Mouse (Mus musculus) spleen, postnatal 14 days (tissue): Measurements from ENCODE around the gene Gm26602.
"Not testable (repeated sequence)": the region's sequence is repeated elsewhere in the genome, so short reads cannot be mapped to it uniquely, and the experiment has no call there.

Source experiments
- DNase-seq, 2 experiments: peaks; one replicate each; pipeline ENCODE4 v3.0.0; 2021 to 2022; ENCODE audit warnings: low spot score in 2 of 2

The Gm26602 gene

DNA sequence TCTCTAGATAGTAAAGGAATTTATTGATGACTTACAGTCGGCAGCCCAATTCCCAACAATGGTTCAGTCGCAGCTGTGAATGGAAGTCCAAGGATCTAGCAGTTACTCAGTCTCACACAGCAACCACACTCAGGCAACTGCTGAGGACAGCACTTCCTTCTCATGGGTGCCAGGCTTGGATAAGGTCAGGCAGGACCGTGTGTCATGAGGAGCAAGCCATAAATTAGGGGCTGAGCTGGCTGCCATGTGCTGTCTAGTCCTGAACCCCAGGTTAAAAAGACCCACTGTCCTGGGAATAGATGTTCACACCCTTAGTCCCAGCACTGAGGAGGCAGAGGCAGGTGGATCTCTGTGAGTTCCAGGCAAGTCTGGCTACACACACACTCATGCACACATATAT lies 25.7 kb upstream of the Gm26602 start:
- DNase-seq: not testable (repeated sequence)

DNA sequence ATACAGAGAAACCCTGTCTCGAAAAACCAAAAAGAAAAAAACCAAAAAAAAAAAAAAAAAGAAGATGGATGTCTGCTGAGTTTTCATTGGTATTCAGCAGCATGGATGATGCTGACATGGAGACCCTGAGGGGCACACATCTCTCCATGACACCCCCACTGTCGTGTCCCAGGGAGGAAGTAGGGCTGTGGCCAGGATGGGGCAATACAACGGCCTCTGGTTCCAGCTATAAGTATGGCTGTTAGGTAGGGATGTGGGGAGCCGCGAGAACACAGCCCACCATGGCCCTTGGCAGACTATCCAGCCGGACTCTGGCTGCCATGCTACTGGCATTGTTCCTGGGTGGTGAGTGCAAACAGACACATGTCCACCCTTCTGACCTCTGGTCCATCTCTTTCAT lies 24.6 kb upstream of the Gm26602 start, which contains the start of gene Elane:
TSS of gene Elane (plus strand) at position 194 of the 400 bp plus-strand sequence.
- no peak for DNase-seq

DNA sequence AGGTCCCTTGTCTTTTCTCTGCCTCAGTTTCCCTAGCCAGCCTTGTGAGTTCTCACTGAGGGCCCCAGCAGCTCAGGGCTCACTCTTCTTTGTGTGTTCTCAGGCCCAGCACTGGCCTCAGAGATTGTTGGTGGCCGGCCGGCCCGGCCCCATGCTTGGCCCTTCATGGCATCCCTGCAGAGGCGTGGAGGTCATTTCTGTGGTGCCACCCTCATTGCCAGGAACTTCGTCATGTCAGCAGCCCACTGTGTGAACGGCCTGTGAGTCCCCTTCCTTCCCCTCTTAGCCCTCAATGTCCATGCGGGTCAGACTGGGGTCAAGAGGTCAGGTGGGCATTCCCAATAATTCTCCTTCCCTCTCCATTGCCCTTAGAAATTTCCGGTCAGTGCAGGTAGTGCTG lies 24.0 kb upstream of the Gm26602 start:
- no peak for DNase-seq

DNA sequence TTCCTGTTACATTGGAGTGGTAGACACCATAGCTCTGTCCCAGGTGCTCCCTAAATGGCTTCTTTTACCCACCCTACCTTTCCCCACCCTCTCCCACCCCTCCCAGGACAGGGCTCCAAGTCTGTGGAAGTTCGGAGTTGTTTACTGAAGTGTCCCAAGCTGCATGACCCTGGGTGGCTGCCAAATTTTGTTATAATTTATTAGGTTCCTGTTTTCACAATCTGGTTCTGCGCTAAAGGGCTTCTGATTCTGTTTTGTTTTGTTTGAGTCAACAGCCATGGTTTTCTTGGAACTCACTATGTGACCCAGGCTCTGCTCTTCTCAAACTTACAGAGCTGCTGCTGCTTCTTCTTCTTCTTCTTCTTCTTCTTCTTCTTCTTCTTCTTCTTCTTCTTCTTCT lies 21.3 kb upstream of the Gm26602 start:
- no peak for DNase-seq

DNA sequence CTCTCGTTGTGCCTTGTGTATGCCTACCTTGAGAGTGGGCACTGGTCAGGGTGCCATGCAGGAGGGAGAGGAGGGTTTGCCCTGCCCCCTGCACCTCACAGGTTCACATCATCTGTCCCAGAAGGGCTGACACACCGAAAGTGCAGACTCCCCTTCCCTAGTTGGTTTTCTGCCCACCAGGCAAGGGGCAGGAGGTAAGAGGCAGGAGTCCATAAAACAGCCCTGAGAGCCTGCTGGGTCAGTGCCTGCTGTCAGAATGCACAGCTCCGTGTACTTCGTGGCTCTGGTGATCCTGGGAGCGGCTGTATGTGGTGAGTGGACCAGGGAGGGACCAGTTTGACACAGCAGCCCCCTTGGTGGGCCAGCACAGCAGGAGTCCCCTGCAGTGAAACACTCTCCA lies 20.0 kb upstream of the Gm26602 start, which contains the start of gene Cfd:
TSS of gene Cfd (plus strand) at position 184 of the 400 bp plus-strand sequence.
- no peak for DNase-seq

DNA sequence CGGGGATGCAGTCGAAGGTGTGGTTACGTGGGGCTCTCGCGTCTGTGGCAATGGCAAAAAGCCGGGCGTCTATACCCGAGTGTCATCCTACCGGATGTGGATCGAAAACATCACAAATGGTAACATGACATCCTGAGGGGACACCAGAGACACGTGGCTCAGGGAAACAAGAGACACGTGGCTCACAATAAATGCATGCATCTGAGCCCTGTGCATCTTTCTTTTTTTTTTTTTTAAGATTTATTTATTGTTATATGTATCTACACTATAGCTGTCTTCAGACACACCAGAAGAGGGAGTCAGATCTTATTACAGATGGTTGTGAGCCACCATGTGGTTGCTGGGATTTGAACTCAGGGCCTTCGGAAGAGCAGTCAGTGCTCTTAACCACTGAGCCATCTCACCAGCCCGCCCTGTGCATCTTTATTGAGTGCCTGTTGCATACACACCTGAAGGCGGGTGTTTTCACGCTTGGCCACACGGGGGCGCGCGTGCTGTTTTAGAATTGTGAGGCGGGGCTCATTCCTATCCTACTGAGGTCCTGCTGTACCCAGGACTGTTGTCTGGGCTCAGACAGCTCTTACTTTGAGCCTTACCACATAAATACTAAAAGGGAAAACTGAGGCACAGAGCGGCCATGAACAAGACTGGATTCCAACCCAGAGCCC lies 18.1 kb upstream of the Gm26602 start:
- DNase-seq: peak; percentile 67 to 82

DNA sequence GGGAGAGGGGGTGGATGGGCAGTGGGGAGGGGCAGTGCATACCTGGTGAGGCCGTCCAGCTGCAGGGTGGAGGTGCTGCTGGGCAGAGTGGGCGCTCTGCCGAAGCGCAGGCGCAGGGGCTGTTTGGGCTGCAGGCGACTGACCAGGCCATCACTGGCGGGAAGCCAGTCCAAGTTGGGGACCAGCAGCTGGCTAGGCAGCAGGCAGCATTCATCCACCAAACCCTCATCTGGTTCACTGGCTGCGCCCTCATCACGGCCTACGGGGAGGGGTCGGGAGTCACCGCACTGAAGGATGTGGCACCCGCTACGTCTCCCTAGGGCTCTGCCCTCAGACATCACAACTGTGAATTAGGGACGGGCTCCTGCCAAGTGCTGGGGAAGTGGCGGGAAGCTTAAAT lies 14.3 kb upstream of the Gm26602 start:
- DNase-seq: no peak

DNA sequence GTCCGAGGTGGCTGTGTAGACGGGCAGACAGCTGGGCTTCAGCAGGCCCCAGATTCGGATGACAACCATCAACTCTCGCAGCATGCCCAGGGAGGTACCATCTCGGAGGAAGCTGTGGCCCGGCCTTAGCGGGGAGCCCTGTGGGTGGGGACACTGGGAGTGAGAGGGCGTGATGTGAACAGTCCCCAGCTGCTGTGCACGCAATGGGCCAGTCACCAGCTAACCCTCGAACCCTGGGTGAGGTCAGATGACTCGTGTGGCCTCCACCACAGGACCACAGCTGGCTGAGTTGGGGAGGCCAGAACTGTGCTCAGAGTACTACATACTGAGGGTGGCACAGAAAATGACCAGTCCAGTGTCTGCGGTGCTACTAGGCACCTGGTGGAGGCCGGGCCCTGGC lies 13.8 kb upstream of the Gm26602 start:
- no peak for DNase-seq

DNA sequence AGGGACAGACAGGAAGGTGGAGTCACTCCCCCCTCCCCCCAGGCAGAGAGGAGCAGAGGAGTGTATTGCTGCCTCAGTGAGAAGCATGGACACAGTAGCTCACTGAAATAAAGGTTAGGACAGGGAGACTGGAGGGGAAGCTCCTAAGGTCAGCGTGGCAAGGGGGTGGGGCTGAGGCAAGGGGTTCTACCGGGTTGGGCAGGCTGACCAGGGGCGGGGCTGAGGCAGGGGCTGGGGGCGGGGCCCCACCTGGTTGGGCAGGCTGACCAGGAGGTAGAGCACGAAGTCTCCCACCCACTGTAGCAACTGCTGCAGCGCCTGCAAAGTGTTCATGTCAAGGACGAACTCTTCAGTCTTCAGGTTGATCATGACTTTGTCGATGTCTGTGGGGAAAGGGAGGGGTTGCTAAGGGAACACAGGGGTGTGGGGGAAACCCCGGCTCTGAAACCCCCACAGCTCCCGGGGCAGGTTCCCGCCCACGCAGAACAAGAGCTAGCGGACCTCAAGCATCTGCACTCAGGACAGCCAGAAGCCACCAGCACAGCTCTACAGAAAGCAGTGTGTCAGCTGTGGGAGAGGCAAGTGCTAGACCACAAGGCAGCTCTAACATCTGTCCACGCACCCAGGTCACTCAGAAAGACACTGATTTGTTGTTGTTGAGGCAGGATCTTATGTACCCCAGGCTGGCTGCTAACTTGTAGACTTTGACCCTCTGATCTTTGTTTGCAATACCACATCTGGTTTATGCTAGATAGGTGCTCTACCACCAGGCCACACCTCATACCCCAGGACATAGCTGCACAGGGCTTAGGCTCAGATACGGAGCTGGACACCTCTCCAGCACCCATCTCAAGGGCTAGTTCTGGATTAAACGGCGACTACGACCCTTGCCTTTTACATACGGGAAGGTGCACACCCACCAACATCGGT lies 13.1 kb upstream of the Gm26602 start:
- DNase-seq: no peak

DNA sequence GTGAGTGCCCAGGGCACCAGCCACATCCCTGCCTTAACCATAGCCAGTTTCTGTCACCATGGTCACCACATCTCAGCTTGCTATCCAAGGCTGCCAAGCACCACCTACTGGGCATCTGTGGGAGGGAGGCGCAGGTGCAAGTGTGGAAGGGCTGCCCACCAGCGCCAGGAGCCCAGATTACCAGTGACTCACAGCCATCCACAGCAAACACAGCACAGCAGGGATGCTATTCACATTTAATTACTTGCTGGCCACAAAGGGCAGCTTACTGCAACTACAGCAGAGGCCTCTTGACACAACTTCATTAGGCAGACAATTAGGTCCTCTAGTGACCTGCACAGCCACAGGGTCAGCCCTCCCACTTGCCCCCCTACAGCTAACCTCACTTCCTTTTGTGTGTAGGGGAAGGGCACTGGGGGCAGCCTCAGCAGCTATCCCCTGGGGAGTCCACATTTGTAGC lies 9.7 kb upstream of the Gm26602 start:
- no peak for DNase-seq

DNA sequence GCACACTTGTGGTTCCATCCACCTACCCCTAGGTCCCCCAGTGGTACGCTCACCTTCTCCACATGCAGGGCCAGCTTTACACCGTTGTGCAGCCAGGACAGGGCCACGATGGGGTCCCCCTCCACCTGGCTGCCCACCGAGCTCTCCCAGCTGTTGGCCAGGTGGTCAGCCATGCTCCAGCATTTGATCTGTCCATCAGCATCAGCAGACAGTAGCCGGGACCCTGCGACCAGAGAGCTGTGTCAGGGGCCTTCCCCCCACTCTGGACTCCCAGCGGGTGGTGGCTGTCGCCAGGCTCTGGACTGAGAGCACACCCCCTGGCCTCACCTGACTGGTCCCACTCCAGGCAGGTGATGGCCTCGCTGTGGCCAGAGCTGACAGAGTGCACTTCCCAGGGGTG lies 3.9 kb upstream of the Gm26602 start:
- DNase-seq: no peak

DNA sequence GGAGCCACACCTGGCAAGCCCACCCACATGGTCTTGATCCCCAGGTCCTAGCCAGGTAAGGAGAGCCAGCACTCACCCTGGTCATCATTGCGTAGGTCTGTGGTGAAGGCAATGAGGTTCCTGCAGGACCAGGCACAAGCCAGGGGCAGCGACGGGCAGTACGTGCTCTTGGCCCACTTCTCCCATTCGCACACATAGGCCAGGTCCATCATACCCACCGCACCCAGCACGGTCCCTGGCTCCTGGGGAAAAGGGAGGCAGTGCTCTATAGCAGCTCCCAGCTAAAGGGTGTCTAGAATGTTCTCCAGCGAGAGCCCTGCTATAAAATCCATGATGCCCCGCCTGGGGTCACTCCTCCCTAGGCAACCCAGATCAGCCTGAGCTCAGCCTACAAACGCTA lies 3.2 kb upstream of the Gm26602 start:
- DNase-seq: no peak

DNA sequence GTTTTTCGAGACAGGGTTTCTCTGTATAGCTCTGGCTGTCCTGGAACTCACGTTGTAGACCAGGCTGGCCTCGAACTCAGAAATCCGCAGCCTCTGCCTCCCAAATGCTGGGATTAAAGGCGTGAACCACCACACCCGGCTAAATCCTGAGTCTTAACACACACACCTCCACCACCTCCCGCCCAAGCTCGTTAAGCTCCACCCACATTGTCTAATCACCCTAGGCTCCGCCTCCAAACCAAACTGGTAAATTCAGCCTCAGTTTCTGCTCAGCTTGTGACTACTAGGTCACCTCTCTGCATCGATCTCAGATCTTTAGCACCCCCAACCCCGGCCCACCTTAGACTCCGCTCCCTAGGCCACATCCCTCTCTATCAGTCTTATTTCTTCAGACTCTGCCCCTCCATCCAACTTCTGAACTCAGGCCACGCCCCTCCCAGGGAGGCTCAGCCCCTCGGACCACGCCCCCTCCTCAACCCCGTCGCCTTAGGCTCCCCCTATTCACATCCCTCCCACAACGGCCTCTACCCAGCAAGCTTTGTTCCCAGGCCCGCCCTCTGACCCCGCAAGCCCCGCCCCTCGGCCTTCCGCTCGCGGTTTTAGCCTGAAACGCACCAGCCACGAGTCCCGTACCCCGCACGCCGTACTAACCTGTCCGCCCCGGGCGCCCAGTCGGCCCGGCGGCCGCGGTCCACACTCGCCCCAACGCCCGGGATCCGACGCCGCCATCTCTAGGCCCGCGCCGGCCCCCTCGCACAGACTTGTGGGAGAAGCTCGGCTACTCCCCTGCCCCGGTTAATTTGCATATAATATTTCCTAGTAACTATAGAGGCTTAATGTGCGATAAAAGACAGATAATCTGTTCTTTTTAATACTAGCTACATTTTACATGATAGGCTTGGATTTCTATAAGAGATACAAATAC lies 2.2 kb upstream of the Gm26602 start, which contains the start of gene Med16:
TSS of gene Med16 (minus strand) at position 757 of the 925 bp plus-strand sequence.
- DNase-seq: peak; percentile 88 to 93

DNA sequence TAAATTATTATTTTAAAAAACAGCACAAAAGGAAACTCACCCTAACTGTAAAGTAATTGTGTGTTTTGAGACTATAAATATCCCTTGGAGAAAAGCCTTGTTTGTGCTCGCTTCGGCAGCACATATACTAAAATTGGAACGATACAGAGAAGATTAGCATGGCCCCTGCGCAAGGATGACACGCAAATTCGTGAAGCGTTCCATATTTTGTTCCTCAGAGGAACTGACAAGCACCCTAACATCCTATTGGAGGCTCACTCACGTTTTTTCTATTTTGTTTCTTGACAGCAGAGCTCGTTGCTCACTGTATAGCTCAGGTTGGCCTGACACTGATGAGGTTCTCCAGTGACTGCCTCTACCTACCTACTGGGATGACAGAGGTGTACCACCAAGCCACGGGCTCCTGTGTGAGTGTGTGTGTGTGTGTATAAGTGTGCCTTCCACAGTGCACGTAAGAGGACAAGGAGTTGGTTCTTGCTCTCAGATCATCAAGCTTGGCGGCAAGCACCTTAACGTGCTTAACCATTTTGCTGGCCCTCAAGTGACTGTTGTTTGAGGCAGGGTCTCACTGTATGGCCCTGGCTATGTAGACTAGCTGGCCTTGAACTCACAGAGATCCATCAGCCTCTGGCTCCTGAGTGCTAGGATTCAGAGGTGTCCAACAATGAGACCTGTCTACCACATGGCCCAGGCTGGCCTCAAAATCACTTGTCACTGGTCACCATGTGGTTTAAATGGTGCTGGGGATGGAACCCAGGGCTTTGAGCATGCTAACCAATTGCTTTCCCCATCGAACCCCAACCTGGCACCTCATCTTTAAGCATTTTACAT lies 1.3 kb upstream of the Gm26602 start:
- no peak for DNase-seq

DNA sequence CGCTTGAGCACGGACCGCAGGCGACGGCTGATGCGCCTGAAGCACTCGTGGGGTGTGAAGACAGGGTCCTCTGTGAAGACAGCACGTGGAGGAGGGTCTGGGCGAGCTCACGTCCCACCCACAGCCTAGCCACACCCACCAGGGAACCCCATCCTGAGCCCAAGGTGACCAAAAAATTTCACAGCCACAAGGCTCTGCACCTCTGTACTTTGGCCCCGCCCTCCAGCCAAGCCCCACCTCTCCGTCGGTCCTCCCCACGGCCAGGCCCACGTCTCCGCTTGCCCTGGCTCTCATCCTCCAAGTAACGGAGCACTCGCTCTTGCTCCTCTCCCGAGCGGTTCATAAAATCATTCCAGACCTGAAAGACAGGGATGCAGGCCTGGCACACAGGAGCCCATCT lies 1.8 kb downstream of the Gm26602 start:
- no peak for DNase-seq

DNA sequence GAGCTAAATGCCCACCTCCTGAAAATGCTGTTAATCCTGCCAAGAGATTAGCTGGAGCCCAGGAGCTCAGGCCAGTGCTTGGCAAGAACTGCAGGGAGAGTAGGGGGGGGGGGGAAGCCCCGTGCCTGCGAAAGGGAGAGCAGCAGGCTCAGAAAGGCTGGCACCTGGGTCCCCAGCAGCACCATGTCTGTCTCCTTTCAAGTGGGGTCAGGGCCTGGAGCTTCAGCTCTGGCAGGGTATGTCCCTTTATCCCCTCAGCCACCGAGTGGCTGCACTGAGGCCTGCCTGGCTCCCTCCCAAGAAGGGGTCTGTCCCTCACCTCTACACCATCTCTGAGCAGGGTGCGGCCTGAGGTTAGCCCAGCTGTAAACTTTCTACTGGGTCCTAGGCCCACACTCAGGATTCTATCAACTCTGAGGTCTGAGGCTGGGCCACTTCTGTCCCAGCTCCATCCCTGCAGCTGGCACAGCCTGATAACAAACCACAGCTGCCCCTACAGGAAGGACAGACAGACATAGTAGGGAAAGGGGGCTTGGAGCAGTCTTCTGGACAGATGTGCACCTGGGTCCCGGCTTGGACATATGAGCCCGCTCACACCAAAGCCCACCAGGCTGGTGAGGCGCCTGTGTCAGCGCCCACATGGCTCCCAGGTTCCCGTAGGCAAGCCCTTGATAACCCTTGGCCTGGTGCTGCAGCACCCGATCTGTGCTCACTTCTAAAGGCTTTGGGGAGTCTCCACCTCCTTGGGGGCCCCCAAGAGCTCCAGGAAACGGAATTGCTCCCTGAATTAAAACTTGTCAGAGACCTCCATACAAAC lies 3.7 kb downstream of the Gm26602 start:
- no peak for DNase-seq

DNA sequence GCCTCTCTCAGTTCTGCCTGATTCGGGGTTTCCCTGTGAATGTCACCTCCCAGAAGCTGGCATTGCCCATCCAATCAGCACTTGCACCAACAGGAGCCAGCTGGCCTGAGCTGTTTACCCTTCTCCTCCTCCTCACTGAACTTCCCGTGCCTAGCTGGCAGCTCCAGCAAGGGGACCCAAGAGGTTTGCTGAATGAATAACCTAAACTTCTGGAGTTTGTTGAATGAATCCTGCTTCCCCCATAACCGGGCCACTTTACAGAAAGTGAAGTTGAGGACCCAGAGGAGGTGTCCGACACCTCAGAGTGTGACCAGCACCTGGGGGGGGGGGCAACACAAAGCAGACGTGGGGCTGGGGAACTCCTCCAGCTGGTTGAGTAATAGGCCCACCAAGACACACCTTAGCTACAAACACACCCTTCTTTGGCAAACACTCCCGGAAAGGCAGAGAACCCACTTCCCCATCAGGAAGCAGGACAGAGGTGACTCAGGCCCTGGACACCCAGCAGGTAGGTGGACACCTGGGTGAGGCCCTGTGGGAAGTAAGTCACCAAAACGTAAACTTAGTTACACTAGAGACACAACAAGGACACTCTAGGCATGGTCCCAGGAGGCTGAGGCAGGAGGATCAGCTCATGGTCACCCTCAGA lies 4.4 kb downstream of the Gm26602 start:
- DNase-seq: no peak

DNA sequence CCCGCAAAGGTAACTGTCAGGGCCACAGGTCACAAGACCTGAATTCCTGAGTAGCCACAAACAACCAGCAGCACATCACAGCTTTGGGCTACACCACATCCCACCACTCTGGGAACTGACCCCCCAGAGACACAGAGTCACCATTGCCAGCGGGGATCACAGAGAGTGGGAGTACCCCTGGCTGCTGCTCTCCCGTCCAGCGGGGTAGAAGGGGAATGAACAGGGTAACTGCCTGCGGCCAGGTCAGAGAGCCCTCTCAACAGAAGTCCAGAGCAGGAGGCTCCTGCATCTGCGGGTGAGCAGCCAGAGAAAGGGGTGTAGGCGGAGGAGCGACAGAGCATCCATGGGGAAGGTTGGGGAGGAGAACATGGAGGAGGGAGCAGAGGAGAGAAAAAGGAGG lies 5.4 kb downstream of the Gm26602 start:
- DNase-seq: no peak

DNA sequence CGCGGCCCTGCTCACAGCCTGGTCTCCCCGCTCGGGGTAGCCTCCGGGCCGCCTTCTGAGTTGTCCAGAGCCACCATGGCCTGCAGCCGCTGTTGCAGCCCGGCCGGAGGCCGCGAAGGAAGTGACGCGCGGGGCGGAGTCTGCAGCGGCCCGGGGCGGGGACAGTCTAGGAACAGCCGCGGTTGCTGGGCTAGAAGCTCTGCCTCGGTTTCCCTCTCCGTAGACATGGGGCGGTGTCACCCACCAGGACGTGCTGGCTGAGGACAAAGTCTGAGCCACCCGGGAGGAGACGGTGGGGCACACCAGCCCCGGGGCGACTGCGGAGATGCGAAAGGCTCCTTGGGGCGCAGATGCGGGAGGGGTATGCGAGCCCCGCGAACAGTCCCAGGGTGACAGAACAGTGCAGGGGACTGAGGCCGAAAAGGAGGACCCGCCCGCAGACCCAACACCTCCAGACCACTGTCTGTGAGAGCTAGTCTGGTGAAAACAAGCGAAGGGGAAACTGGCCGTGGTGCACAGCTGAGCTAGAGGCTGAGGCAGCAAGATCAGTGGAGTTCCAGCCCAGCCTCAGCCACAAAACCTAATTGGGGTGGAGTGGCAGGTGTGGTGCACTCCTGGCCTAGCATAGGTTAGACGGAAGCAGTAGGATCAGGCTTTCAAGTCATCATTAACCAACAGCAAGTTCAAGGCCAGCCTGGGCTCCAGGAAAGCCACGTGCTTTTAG lies 6.3 kb downstream of the Gm26602 start, which contains the start of gene Kiss1r:
TSS of gene Kiss1r (plus strand) at position 164 of the 724 bp plus-strand sequence.
- peak; percentile 79 to 88 for DNase-seq
